7 mouse cellular contexts compared by ENCODE assay signal in the genomic region with DNA sequence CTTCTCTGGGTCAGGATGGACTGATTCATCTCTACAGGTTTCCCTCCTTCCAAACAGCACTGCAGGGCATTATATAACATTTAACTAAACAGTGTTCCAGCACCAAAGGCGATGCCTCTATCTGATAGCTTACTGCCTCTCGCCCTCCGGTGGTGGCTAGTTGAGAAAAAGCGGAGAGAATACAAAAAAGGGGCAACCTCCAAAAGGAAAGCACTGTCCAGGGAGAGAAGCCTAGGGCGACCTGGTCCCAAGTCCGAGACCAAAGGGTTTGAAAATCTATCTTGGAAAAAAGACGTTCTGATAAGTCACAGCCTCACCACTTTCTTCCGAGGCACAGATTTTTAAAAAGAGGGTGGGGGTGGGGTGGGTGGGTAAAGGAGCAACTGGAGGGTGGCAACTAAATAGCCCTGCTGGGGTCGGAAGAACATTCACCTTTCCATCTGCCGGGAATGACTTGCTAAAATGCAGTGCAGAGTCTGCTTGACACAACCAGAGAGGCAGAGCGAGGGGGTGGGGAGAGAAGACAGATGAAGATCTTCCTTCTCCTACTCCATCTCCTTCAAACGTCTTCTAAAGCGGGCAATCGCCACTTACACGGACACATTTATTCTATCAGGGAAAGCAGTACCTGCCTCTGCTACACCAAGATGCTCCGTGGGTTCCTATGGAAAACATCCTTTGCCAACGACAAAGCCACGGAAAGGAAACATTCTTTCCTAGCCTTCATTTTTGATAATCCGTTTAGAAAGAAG.
A peak's percentile ranks its signal among the peaks of the same experiment; 100 is the strongest.
DNase-seq lines count a peak whose midpoint lies in the region; ATAC-seq and TF ChIP-seq lines count a peak whose summit lies in the region.

No protein-coding gene starts in this region.

- peak overlapping the region; percentile 72 for H3ac ChIP-seq in C2C12 (ENCODE audit: control insufficient read depth, insufficient read length, low read depth)

- H3K27me3 ChIP-seq in C2C12 (ENCODE audit: control insufficient read depth, insufficient read depth, insufficient read length) (no peaks in the 10 kb centered on the region), ES-Bruce4 (ENCODE audit: control insufficient read depth, insufficient read depth, low read length, poor library complexity, severe bottlenecking) (no peaks in the 10 kb centered on the region)
- H3K27me3 ChIP-seq in hindbrain, embryonic 12.5 days = no peaks in the 10 kb centered on the region
- H3K27me3 ChIP-seq in limb, embryonic 11.5 days (ENCODE audit: control insufficient read depth, insufficient read depth, low read length) = no peaks in the 10 kb centered on the region
- H3K27me3 ChIP-seq in neural tube, embryonic 15.5 days (replicated peaks) = no peaks in the 10 kb centered on the region

- no peaks in the 10 kb centered on the region for H3K9me3 ChIP-seq in ES-Bruce4 (replicated peaks; ENCODE audit: control insufficient read depth, insufficient read depth, low read length, poor library complexity, severe bottlenecking)
- no peaks in the 10 kb centered on the region for H3K9me3 ChIP-seq in hindbrain, embryonic 12.5 days (replicated peaks)
- H3K9me3 ChIP-seq in limb, embryonic 11.5 days (ENCODE audit: control insufficient read depth, low read length) = no peaks in the 10 kb centered on the region
- H3K9me3 ChIP-seq in neural tube, embryonic 15.5 days (replicated peaks) = no peaks in the 10 kb centered on the region

- H3K4me3 ChIP-seq in C2C12 (ENCODE audit: insufficient read depth, poor library complexity, severe bottlenecking) (peak overlapping the region; percentile 52), ES-Bruce4 (ENCODE audit: low read depth, low read length) (peak overlapping the region; percentile 62)
- peak overlapping the region; percentile 64 for H3K4me3 ChIP-seq in hindbrain, embryonic 12.5 days
- peak overlapping the region; percentile 43 for H3K4me3 ChIP-seq in limb, embryonic 11.5 days (ENCODE audit: low read depth, low read length)
- peak overlapping the region; percentile 67 for H3K4me3 ChIP-seq in neural tube, embryonic 15.5 days (replicated peaks)

- peak overlapping the region; percentile 61 for H3K4me2 ChIP-seq in hindbrain, embryonic 12.5 days (replicated peaks)
- peak overlapping the region; percentile 69 for H3K4me2 ChIP-seq in limb, embryonic 11.5 days (ENCODE audit: low read depth, severe bottlenecking)
- H3K4me2 ChIP-seq in neural tube, embryonic 15.5 days = peak overlapping the region; percentile 84

- H3K79me3 ChIP-seq in C2C12 (ENCODE audit: low read depth) = peaks cover 55% of the 10 kb centered on the region

- peaks cover 77% of the 10 kb centered on the region for H3K79me2 ChIP-seq in C2C12 (ENCODE audit: control insufficient read depth, insufficient read depth)

- TF ChIP-seq EP300 in ES-Bruce4 (IDR thresholded peaks at IDR 0.05; ENCODE audit: insufficient read depth, low read depth, low read length) = no peak

- no peak for TF ChIP-seq POLR2A in ES-Bruce4 (IDR thresholded peaks at IDR 0.05; ENCODE audit: insufficient read depth, low read length)

- DNase-seq in cerebellum, postnatal 36 days = peak; percentile 56 to 59
- peak; percentile 37 for DNase-seq in limb, embryonic 11.5 days (ENCODE audit: low spot score)

- peaks cover 9% of the 10 kb centered on the region for H3K4me1 ChIP-seq in ES-Bruce4 (ENCODE audit: control insufficient read depth, insufficient read depth, low read length)
- peaks cover 52% of the 10 kb centered on the region for H3K4me1 ChIP-seq in hindbrain, embryonic 12.5 days
- peaks cover 29% of the 10 kb centered on the region for H3K4me1 ChIP-seq in limb, embryonic 11.5 days (ENCODE audit: control insufficient read depth, insufficient read depth, low read length)
- H3K4me1 ChIP-seq in neural tube, embryonic 15.5 days = peaks cover 56% of the 10 kb centered on the region

- H3K36me3 ChIP-seq in C2C12 (ENCODE audit: control insufficient read depth, insufficient read depth) (peaks cover 19% of the 10 kb centered on the region), ES-Bruce4 (ENCODE audit: control insufficient read depth, insufficient read depth, low read length, poor library complexity, severe bottlenecking) (no peaks in the 10 kb centered on the region)
- H3K36me3 ChIP-seq in hindbrain, embryonic 12.5 days = 0 out of 2 replicates have a peak, but pooled peaks cover 2% of the 10 kb centered on the region
- no peaks in the 10 kb centered on the region for H3K36me3 ChIP-seq in limb, embryonic 11.5 days (ENCODE audit: control insufficient read depth, insufficient read depth, low read length)
- no peaks in the 10 kb centered on the region for H3K36me3 ChIP-seq in neural tube, embryonic 15.5 days

- ATAC-seq in hindbrain, embryonic 12.5 days (ENCODE audit: low FRiP score) = no peak
- ATAC-seq in limb, embryonic 11.5 days (ENCODE audit: insufficient number of reproducible peaks, low FRiP score, low TSS enrichment, low read depth) = no peak
- ATAC-seq in neural tube, embryonic 15.5 days (ENCODE audit: low FRiP score) = no peak
- ATAC-seq in megakaryocyte-erythroid progenitor cell, adult 5-6 weeks (replicated peaks; ENCODE audit: low FRiP score, low TSS enrichment, poor library complexity, severe bottlenecking) = no peak

- H3K27ac ChIP-seq in ES-Bruce4 (ENCODE audit: insufficient read depth, low read length) = peak overlapping the region; percentile 93
- H3K27ac ChIP-seq in hindbrain, embryonic 12.5 days = peak overlapping the region; percentile 95
- peak overlapping the region; percentile 87 for H3K27ac ChIP-seq in limb, embryonic 11.5 days (replicated peaks; ENCODE audit: low read depth, low read length)
- H3K27ac ChIP-seq in neural tube, embryonic 15.5 days (replicated peaks) = peak overlapping the region; percentile 97

- 2% methylated on average over 19 of the region's 19 CpGs for WGBS in hindbrain, embryonic 12.5 days
- WGBS in limb, embryonic 11.5 days = 3% methylated on average over 19 of the region's 19 CpGs
- WGBS in neural tube, embryonic 15.5 days = 2% methylated on average over 19 of the region's 19 CpGs

- TF ChIP-seq CTCF in C2C12 (IDR thresholded peaks at IDR 0.05; ENCODE audit: control insufficient read depth, insufficient read depth, insufficient read length) (no peak), ES-Bruce4 (IDR thresholded peaks at IDR 0.05; ENCODE audit: low read depth, low read length) (no peak)

- peak overlapping the region; percentile 41 for H3K9ac ChIP-seq in ES-Bruce4 (ENCODE audit: low read depth, poor library complexity, severe bottlenecking)
- peak overlapping the region; percentile 75 for H3K9ac ChIP-seq in hindbrain, embryonic 12.5 days
- peak overlapping the region; percentile 72 for H3K9ac ChIP-seq in limb, embryonic 11.5 days (ENCODE audit: low read length)
- peak overlapping the region; percentile 86 for H3K9ac ChIP-seq in neural tube, embryonic 15.5 days (replicated peaks)

TF ChIP-seq in C2C12, 6 proteins besides CTCF, POLR2A, EP300 and RAD21:
- TF ChIP-seq MYOD1 (IDR thresholded peaks at IDR 0.05; ENCODE audit: control insufficient read depth, insufficient read length, low read depth) (no peak), CEBPB (IDR thresholded peaks at IDR 0.05; ENCODE audit: low read depth) (no peak), USF1 (IDR thresholded peaks at IDR 0.05; ENCODE audit: low read depth) (no peak), MYOG (IDR thresholded peaks at IDR 0.05; ENCODE audit: control insufficient read depth, extremely low read depth, insufficient read length) (no peak), MAX (IDR thresholded peaks at IDR 0.05) (no peak), FOSL1 (IDR thresholded peaks at IDR 0.05; ENCODE audit: insufficient read depth, low read length, poor library complexity, severe bottlenecking) (no peak)
